Mouse (Mus musculus) heart, embryonic 15.5 days (tissue): ENCODE results near the gene Exoc6. TPM values are rescaled to one million over a fixed set of nuclear protein-coding genes. Genes with fewer than 3 reads are reported as not detected.
A peak's percentile ranks its signal among the peaks of the same experiment; 100 is the strongest.

ENCODE experiments used
- ATAC-seq: fragments of 200-750 bp; cut with Nextera tagmentation; replicated peaks from 2 replicates; pipeline ENCODE4 v1.8.0; 2017; ENCODE audit warnings: low read depth, moderate TSS enrichment; ENCODE audit not compliant: insufficient number of reproducible peaks, insufficient read depth, low FRiP score
- H3K27ac ChIP-seq: fragments of 300-500 bp; sonication (generic); 2 replicates; pipeline ENCODE4 v1.5.1; 2015; ENCODE audit warnings: mild to moderate bottlenecking, inconsistent platforms
- H3K27me3 ChIP-seq: fragments of 300-500 bp; sonication (generic); 2 replicates; pipeline ENCODE4 v1.6.1; 2015; ENCODE audit warnings: inconsistent platforms
- H3K36me3 ChIP-seq: fragments of 300-500 bp; sonication (generic); 2 replicates; pipeline ENCODE4 v1.6.1; 2015; ENCODE audit warnings: mild to moderate bottlenecking, inconsistent platforms
- H3K4me1 ChIP-seq: fragments of 300-500 bp; sonication (generic); replicated peaks from 2 replicates; pipeline ENCODE4 v1.6.1; 2015; ENCODE audit warnings: inconsistent platforms
- H3K4me2 ChIP-seq: fragments of 300-500 bp; sonication (generic); 2 replicates; pipeline ENCODE4 v1.6.1; 2015; ENCODE audit warnings: inconsistent platforms, mild to moderate bottlenecking, moderate library complexity
- H3K4me3 ChIP-seq: fragments of 300-500 bp; sonication (generic); 2 replicates; pipeline ENCODE4 v1.5.1; 2015; ENCODE audit warnings: mild to moderate bottlenecking, inconsistent platforms
- H3K9ac ChIP-seq: fragments of 300-500 bp; sonication (generic); 2 replicates; pipeline ENCODE4 v1.6.1; 2015; ENCODE audit warnings: mild to moderate bottlenecking, inconsistent platforms
- H3K9me3 ChIP-seq: fragments of 300-500 bp; sonication (generic); replicated peaks from 2 replicates; pipeline ENCODE4 v1.6.1; 2016; ENCODE audit warnings: inconsistent platforms
- WGBS: fragments of 180-500 bp; shearing (Covaris S2); methylation state at CpG from one replicate; pipeline ENCODE4 v1.1.7; 2015; ENCODE audit warnings: mixed read lengths; 5-methylcytosine and 5-hydroxymethylcytosine counted together
- polyA plus RNA-seq: library from polyadenylated mRNA; unstranded; fragments of >200 nt; fragmentation: Nextera tagmentation; extraction: Ambion mirVana; gene quantifications from 2 replicates; pipeline ENCODE4 v1.2.1, GENCODE M21; 2015

The Exoc6 gene
- polyA plus RNA-seq, 1 experiment from 2014 or later: 18.8 TPM

GRCm38 (mm10) chr19:37692879-37693278 lies 142.7 kb downstream of the Exoc6 start:
- Histone ChIP-seq H3K27ac (no peak overlapping the region), H3K4me3 (peak overlapping the region; percentile 50), H3K4me2 (peak overlapping the region; percentile 74), H3K27me3 (peaks cover 100% of the 10 kb centered on the region), H3K4me1 (peaks cover 33% of the 10 kb centered on the region), H3K36me3 (no peaks in the 10 kb centered on the region), H3K9me3 (no peaks in the 10 kb centered on the region), H3K9ac (no peak overlapping the region)
- WGBS: 2% methylated on average over 40 of the region's 40 CpGs
- ATAC-seq: 0 out of 2 replicates have a peak, but pooled peaks have one; percentile 14

GRCm38 (mm10) chr19:37695146-37695545 lies 144.9 kb downstream of the Exoc6 start:
- Histone ChIP-seq H3K9me3 (no peaks in the 10 kb centered on the region), H3K4me1 (peaks cover 45% of the 10 kb centered on the region), H3K27me3 (peaks cover 100% of the 10 kb centered on the region), H3K36me3 (no peaks in the 10 kb centered on the region), H3K27ac (no peak overlapping the region), H3K4me2 (no peak overlapping the region), H3K4me3 (no peak overlapping the region), H3K9ac (no peak overlapping the region)
- WGBS: 55% methylated on average over 13 of the region's 13 CpGs
- no peak for ATAC-seq

- Histone ChIP-seq H3K27me3 (peaks cover 100% of the 10 kb centered on the region), H3K9me3 (no peaks in the 10 kb centered on the region), H3K27ac (no peak overlapping the region), H3K4me1 (peaks cover 42% of the 10 kb centered on the region), H3K4me3 (peak overlapping the region; percentile 50), H3K36me3 (no peaks in the 10 kb centered on the region), H3K9ac (no peak overlapping the region), H3K4me2 (peak overlapping the region; percentile 82)
- WGBS: 7% methylated on average over 42 of the region's 42 CpGs
- ATAC-seq: no peak
Measured at GRCm38 (mm10) chr19:37695762-37696602, 145.8 kb downstream of the Exoc6 start.

GRCm38 (mm10) chr19:37696603-37697334 lies 146.6 kb downstream of the Exoc6 start:
- no peak for ATAC-seq
- Histone ChIP-seq H3K9ac (no peak overlapping the region), H3K9me3 (no peaks in the 10 kb centered on the region), H3K27ac (no peak overlapping the region), H3K36me3 (no peaks in the 10 kb centered on the region), H3K4me2 (peak overlapping the region; percentile 82), H3K27me3 (peaks cover 100% of the 10 kb centered on the region), H3K4me1 (peaks cover 42% of the 10 kb centered on the region), H3K4me3 (peak overlapping the region; percentile 50)
- WGBS: 3% methylated on average over 22 of the region's 22 CpGs

- Histone ChIP-seq H3K4me3 (peak overlapping the region; percentile 50), H3K4me1 (peaks cover 42% of the 10 kb centered on the region), H3K4me2 (peak overlapping the region; percentile 82), H3K9me3 (no peaks in the 10 kb centered on the region), H3K36me3 (no peaks in the 10 kb centered on the region), H3K9ac (no peak overlapping the region), H3K27me3 (peaks cover 100% of the 10 kb centered on the region), H3K27ac (no peak overlapping the region)
- WGBS: 0% methylated on average over 18 of the region's 18 CpGs
- no peak for ATAC-seq
Measured at GRCm38 (mm10) chr19:37697335-37697636, 147.1 kb downstream of the Exoc6 start.

GRCm38 (mm10) chr19:37697651-37698272 lies 147.5 kb downstream of the Exoc6 start, which contains the start of gene Cyp26a1:
TSS of gene Cyp26a1 (plus strand) at chr19:37697798.
- Histone ChIP-seq H3K9ac (no peak within 1 kb of the TSS), H3K9me3 (no peaks in the 10 kb centered on the region), H3K4me1 (peaks cover 39% of the 10 kb centered on the region), H3K4me2 (peak within 1 kb of the TSS; percentile 82), H3K4me3 (peak within 1 kb of the TSS; percentile 50), H3K27ac (no peak within 1 kb of the TSS), H3K27me3 (peaks cover 100% of the 10 kb centered on the region), H3K36me3 (no peaks in the 10 kb centered on the region)
- WGBS: under 1% methylated on average over 49 of the region's 51 CpGs
- no peak for ATAC-seq

GRCm38 (mm10) chr19:37698273-37699160 lies 148.3 kb downstream of the Exoc6 start:
- Histone ChIP-seq H3K4me3 (peak overlapping the region; percentile 50), H3K4me1 (peaks cover 34% of the 10 kb centered on the region), H3K9me3 (no peaks in the 10 kb centered on the region), H3K9ac (no peak overlapping the region), H3K27ac (no peak overlapping the region), H3K36me3 (no peaks in the 10 kb centered on the region), H3K27me3 (peaks cover 100% of the 10 kb centered on the region), H3K4me2 (peak overlapping the region; percentile 82)
- under 1% methylated on average over 63 of the region's 63 CpGs for WGBS
- ATAC-seq: no peak

- Histone ChIP-seq H3K36me3 (no peaks in the 10 kb centered on the region), H3K4me1 (peaks cover 34% of the 10 kb centered on the region), H3K9ac (no peak overlapping the region), H3K4me3 (no peak overlapping the region), H3K4me2 (no peak overlapping the region), H3K9me3 (no peaks in the 10 kb centered on the region), H3K27ac (no peak overlapping the region), H3K27me3 (peaks cover 94% of the 10 kb centered on the region)
- ATAC-seq: no peak
- 31% methylated on average over 9 of the region's 9 CpGs for WGBS
Measured at GRCm38 (mm10) chr19:37699711-37700110, 149.5 kb downstream of the Exoc6 start.

GRCm38 (mm10) chr19:37702377-37703076 lies 152.3 kb downstream of the Exoc6 start:
- Histone ChIP-seq H3K4me1 (peaks cover 16% of the 10 kb centered on the region), H3K9me3 (no peaks in the 10 kb centered on the region), H3K36me3 (no peaks in the 10 kb centered on the region), H3K4me2 (no peak overlapping the region), H3K9ac (no peak overlapping the region), H3K4me3 (no peak overlapping the region), H3K27ac (no peak overlapping the region), H3K27me3 (peaks cover 77% of the 10 kb centered on the region)
- ATAC-seq: no peak
- WGBS: 42% methylated on average over 21 of the region's 21 CpGs

- H3K9me3 ChIP-seq: no peaks in the 10 kb centered on the region
- H3K27me3 ChIP-seq: peaks cover 63% of the 10 kb centered on the region
- H3K4me3 ChIP-seq: no peak overlapping the region
- 0 out of 2 replicates have a peak, but pooled peaks have one; percentile 7 for ATAC-seq
- no peak overlapping the region for H3K4me2 ChIP-seq
- peaks cover under 1% of the 10 kb centered on the region for H3K4me1 ChIP-seq
- no peak overlapping the region for H3K9ac ChIP-seq
- WGBS: 5% methylated on average over 3 of the region's 3 CpGs
- H3K36me3 ChIP-seq: no peaks in the 10 kb centered on the region
- no peak overlapping the region for H3K27ac ChIP-seq
Measured at GRCm38 (mm10) chr19:37703902-37704509, 153.8 kb downstream of the Exoc6 start.
